Mouse (Mus musculus) CH12.LX (cell line): ENCODE data around the gene Fryl.

Source experiments
- CTCF ChIP-seq, 2 experiments: IDR thresholded peaks in 1 of 2; conservative IDR thresholded peaks in 1 of 2; 2 replicates each; pipeline ENCODE4 v1.5.1; 2011 to 2012; ENCODE audit warnings: low read depth in 2 of 2, low read length in 2 of 2, improper control_type of control experiment in 1 of 2, inconsistent platforms in 1 of 2, mild to moderate bottlenecking in 1 of 2, moderate library complexity in 1 of 2
- EP300 ChIP-seq: IDR thresholded peaks from 2 replicates; pipeline ENCODE4 v1.6.1; 2011; ENCODE audit warnings: low read length, improper control_type of control experiment
- USF1 ChIP-seq: IDR thresholded peaks from 2 replicates; pipeline ENCODE4 v1.6.1; 2014; ENCODE audit warnings: low read depth, mild to moderate bottlenecking, inconsistent platforms, low read length, improper control_type of control experiment
- ZKSCAN1 ChIP-seq: IDR thresholded peaks from 2 replicates; pipeline ENCODE4 v1.6.1; 2012; ENCODE audit warnings: low read depth, inconsistent platforms, low read length, improper control_type of control experiment, borderline replicate concordance

DNA sequence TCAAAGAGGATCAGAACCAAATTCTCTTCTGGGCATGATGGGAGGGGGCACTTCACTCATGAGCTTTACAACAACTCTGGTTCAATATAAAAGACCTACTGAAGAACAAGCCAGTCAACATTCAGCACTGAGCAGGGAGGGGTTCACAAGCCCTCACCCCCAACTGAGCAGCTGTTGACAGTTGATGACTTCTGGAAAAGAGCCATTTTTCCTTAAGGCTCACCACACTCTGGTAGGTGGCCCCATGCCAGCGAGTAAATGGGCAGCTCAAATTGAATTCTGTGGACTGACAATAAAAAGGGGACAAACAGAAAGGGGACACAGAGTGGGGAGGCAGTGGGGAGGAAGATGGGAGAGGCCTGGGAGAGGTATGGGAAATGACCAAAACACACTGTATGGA, 85.2 kb downstream of the Fryl start:
- TF ChIP-seq USF1 (no peak), CTCF (conservative IDR thresholded peaks at IDR 0.05 in 1 of 2, IDR thresholded peaks at IDR 0.05 in 1 of 2; ENCODE audit: low read depth in 2 of 2, low read length in 2 of 2) (no peak), EP300 (no peak), ZKSCAN1 (no peak)
